In genomic region chr11:75462253-75462783, GRCm38 (mm10) we compare ENCODE assay signal across 8 mouse cellular contexts. TPM values are rescaled to one million over a fixed set of nuclear protein-coding genes. Genes with fewer than 3 reads are reported as not detected.
DNase-seq lines count a peak whose midpoint lies in the region; ATAC-seq and TF ChIP-seq lines count a peak whose summit lies in the region.

No protein-coding gene starts in this region.

- peaks cover 4% of the 10 kb centered on the region; the same call in 1 of the 2 replicates for H3K79me2 ChIP-seq in liver, adult 2 months (ENCODE audit: control insufficient read depth, insufficient read depth, low read length)

- no peak for TF ChIP-seq CTCF in liver, adult 2 months (IDR thresholded peaks at IDR 0.05; ENCODE audit: low read depth, low read length)
- no peak for TF ChIP-seq CTCF in stomach, postnatal 0 days (IDR thresholded peaks at IDR 0.05; ENCODE audit: low read depth)

- H3K4me2 ChIP-seq in hindbrain, embryonic 16.5 days (ENCODE audit: low read length), result peak overlapping the region; percentile 78
- peak overlapping the region; percentile 99 for H3K4me2 ChIP-seq in midbrain, embryonic 16.5 days (ENCODE audit: low read length)
- peak overlapping the region; percentile 95 for H3K4me2 ChIP-seq in stomach, postnatal 0 days (replicated peaks; ENCODE audit: low read depth)

- H3K9me3 ChIP-seq in hindbrain, embryonic 16.5 days (ENCODE audit: control insufficient read depth, low read length), result no peaks in the 10 kb centered on the region
- H3K9me3 ChIP-seq in midbrain, embryonic 16.5 days (replicated peaks; ENCODE audit: control insufficient read depth, low read length, poor library complexity, severe bottlenecking), result no peaks in the 10 kb centered on the region
- no peaks in the 10 kb centered on the region for H3K9me3 ChIP-seq in stomach, postnatal 0 days (ENCODE audit: control insufficient read depth, low read length)

- DNase-seq in frontal cortex, postnatal 10 days (ENCODE audit: low spot score in 2 of 2), result peak; percentile 53 to 63
- no peak for DNase-seq in frontal cortex, postnatal 36 days (ENCODE audit: low spot score in 2 of 2)
- DNase-seq in cerebellum, adult 9-11 months, result peak; percentile 84
- DNase-seq in gastrocnemius, adult 8-10 months (ENCODE audit: low spot score in 2 of 2), result peak; percentile 92 to 95
- peak; percentile 99 for DNase-seq in liver, adult 2 months (ENCODE audit: extremely low read depth, low read depth, low spot score)
- peak; percentile 91 for DNase-seq in stomach, postnatal 0 days (ENCODE audit: low spot score)

- H3K27ac ChIP-seq in hindbrain, embryonic 16.5 days (ENCODE audit: low read depth, low read length), result peak overlapping the region; percentile 59; the same call in 1 of the 2 replicates
- peak overlapping the region; percentile 97 for H3K27ac ChIP-seq in liver, adult 2 months (replicated peaks; ENCODE audit: insufficient read depth, low read depth, low read length)
- no peak overlapping the region; the same call in 1 of the 2 replicates for H3K27ac ChIP-seq in midbrain, embryonic 16.5 days (ENCODE audit: low read length)
- H3K27ac ChIP-seq in stomach, postnatal 0 days (replicated peaks), result peak overlapping the region; percentile 96

- ATAC-seq in hindbrain, embryonic 16.5 days, result no peak
- ATAC-seq in midbrain, embryonic 16.5 days, result no peak
- ATAC-seq in stomach, postnatal 0 days (ENCODE audit: low FRiP score, low TSS enrichment), result peak; percentile 61

- TF ChIP-seq EP300 in stomach, postnatal 0 days (optimal IDR thresholded peaks at IDR 0.05), result peak; percentile 20

- no peaks in the 10 kb centered on the region for H3K27me3 ChIP-seq in hindbrain, embryonic 16.5 days (replicated peaks; ENCODE audit: control insufficient read depth, insufficient read depth, low read length)
- no peaks in the 10 kb centered on the region for H3K27me3 ChIP-seq in liver, adult 2 months (ENCODE audit: control insufficient read depth, insufficient read depth, low read length)
- H3K27me3 ChIP-seq in midbrain, embryonic 16.5 days (ENCODE audit: control insufficient read depth, insufficient read depth, low read depth, low read length), result peaks cover 2% of the 10 kb centered on the region; the same call in 1 of the 2 replicates
- no peaks in the 10 kb centered on the region for H3K27me3 ChIP-seq in stomach, postnatal 0 days (ENCODE audit: control insufficient read depth, insufficient read depth, low read length)

- peak overlapping the region; percentile 86 for H3K4me3 ChIP-seq in hindbrain, embryonic 16.5 days (ENCODE audit: low read length)
- H3K4me3 ChIP-seq in liver, adult 2 months (ENCODE audit: insufficient read depth, low read depth, low read length), result peak overlapping the region; percentile 91
- peak overlapping the region; percentile 88 for H3K4me3 ChIP-seq in midbrain, embryonic 16.5 days (ENCODE audit: low read depth, low read length)
- peak overlapping the region; percentile 69 for H3K4me3 ChIP-seq in stomach, postnatal 0 days (ENCODE audit: low read depth, low read length)

- H3K9ac ChIP-seq in hindbrain, embryonic 16.5 days (ENCODE audit: low read depth, low read length), result peak overlapping the region; percentile 86
- H3K9ac ChIP-seq in liver, adult 2 months (ENCODE audit: low read depth, low read length), result peak overlapping the region; percentile 87
- peak overlapping the region; percentile 79 for H3K9ac ChIP-seq in midbrain, embryonic 16.5 days (ENCODE audit: low read depth, low read length)
- peak overlapping the region; percentile 76 for H3K9ac ChIP-seq in stomach, postnatal 0 days (ENCODE audit: low read length)

- H3K36me3 ChIP-seq in hindbrain, embryonic 16.5 days (ENCODE audit: control insufficient read depth, insufficient read depth, low read length), result peaks cover 10% of the 10 kb centered on the region
- H3K36me3 ChIP-seq in liver, adult 2 months (ENCODE audit: control insufficient read depth, insufficient read depth, low read length), result peaks cover 25% of the 10 kb centered on the region
- H3K36me3 ChIP-seq in midbrain, embryonic 16.5 days (ENCODE audit: control insufficient read depth, insufficient read depth, low read length), result peaks cover 11% of the 10 kb centered on the region
- H3K36me3 ChIP-seq in stomach, postnatal 0 days (ENCODE audit: control insufficient read depth, insufficient read depth, low read length), result no peaks in the 10 kb centered on the region

- H3K4me1 ChIP-seq in hindbrain, embryonic 16.5 days (ENCODE audit: control insufficient read depth, insufficient read depth, low read depth, low read length), result peaks cover 23% of the 10 kb centered on the region
- peaks cover 36% of the 10 kb centered on the region for H3K4me1 ChIP-seq in liver, adult 2 months (ENCODE audit: control insufficient read depth, insufficient read depth, low read length)
- H3K4me1 ChIP-seq in midbrain, embryonic 16.5 days (ENCODE audit: control insufficient read depth, insufficient read depth, low read length), result peaks cover 23% of the 10 kb centered on the region
- peaks cover 7% of the 10 kb centered on the region; the same call in 1 of the 2 replicates for H3K4me1 ChIP-seq in stomach, postnatal 0 days (replicated peaks; ENCODE audit: control insufficient read depth, insufficient read depth)

- no peak for TF ChIP-seq POLR2A in liver, adult 2 months (IDR thresholded peaks at IDR 0.05; ENCODE audit: extremely low read depth, insufficient read depth, low read length)

- WGBS in hindbrain, embryonic 16.5 days, result 4% methylated on average over 13 of the region's 16 CpGs
- WGBS in liver, adult 2 months, result 1% methylated on average over 15 of the region's 16 CpGs
- 5% methylated on average over 12 of the region's 16 CpGs for WGBS in midbrain, embryonic 16.5 days
- 6% methylated on average over 11 of the region's 16 CpGs for WGBS in stomach, postnatal 0 days

RNA-seq across cellular contexts. Expression of gene Tlcd2, which starts 0.8 kb away (rescaled TPM):
- total RNA-seq in gastrocnemius, adult 8-10 months (2022), result 1 to 10 TPM; 1.9 to 2.9 (median 2.4) TPM
- polyA plus RNA-seq in hindbrain, embryonic 16.5 days (2015; fragmentation: Nextera tagmentation; extraction: Ambion mirVana), result 2.0 and 2.9 TPM in 2 replicates
- total RNA-seq in liver, adult 2 months (2014; rRNA removed), result 121 and 238 TPM in 2 replicates
- 237 and 265 TPM in 2 replicates for polyA plus RNA-seq in liver, adult 2 months (2012; rRNA removed)
- 1.9 TPM in 2 replicates for polyA plus RNA-seq in midbrain, embryonic 16.5 days (2015; fragmentation: Nextera tagmentation; extraction: Ambion mirVana)
- polyA plus RNA-seq in stomach, postnatal 0 days (2015; fragmentation: Nextera tagmentation; extraction: Ambion mirVana), result 16.0 and 17.2 TPM in 2 replicates

RNA-seq across cellular contexts. Expression of gene Wdr81, which starts 7.8 kb away (rescaled TPM):
- total RNA-seq in gastrocnemius, adult 8-10 months (2022), result 1 to 10 TPM; 5.2 to 7.0 (median 6.2) TPM
- polyA plus RNA-seq in hindbrain, embryonic 16.5 days (2015; fragmentation: Nextera tagmentation; extraction: Ambion mirVana), result 6.1 and 8.1 TPM in 2 replicates
- 14.4 and 30.4 TPM in 2 replicates for total RNA-seq in liver, adult 2 months (2014; rRNA removed)
- polyA plus RNA-seq in liver, adult 2 months (2012; rRNA removed), result 20.3 and 21.5 TPM in 2 replicates
- 7.4 and 7.6 TPM in 2 replicates for polyA plus RNA-seq in midbrain, embryonic 16.5 days (2015; fragmentation: Nextera tagmentation; extraction: Ambion mirVana)
- polyA plus RNA-seq in stomach, postnatal 0 days (2015; fragmentation: Nextera tagmentation; extraction: Ambion mirVana), result 2.6 and 2.7 TPM in 2 replicates

RNA-seq across cellular contexts. Expression of gene Serpinf2, which starts 22.9 kb away (rescaled TPM):
- under 1 TPM in 1 of 4 experiments, not detected in 3; 0.38 TPM for total RNA-seq in gastrocnemius, adult 8-10 months (2022)
- 0.06 TPM in 1 of 2 replicates, not detected in the other for polyA plus RNA-seq in hindbrain, embryonic 16.5 days (2015; fragmentation: Nextera tagmentation; extraction: Ambion mirVana)
- total RNA-seq in liver, adult 2 months (2014; rRNA removed), result 687 and 824 TPM in 2 replicates
- 1,567 and 1,654 TPM in 2 replicates for polyA plus RNA-seq in liver, adult 2 months (2012; rRNA removed)
- polyA plus RNA-seq in midbrain, embryonic 16.5 days (2015; fragmentation: Nextera tagmentation; extraction: Ambion mirVana), result not detected in 2 replicates
- 17.8 and 19.7 TPM in 2 replicates for polyA plus RNA-seq in stomach, postnatal 0 days (2015; fragmentation: Nextera tagmentation; extraction: Ambion mirVana)

RNA-seq across cellular contexts. Expression of gene Prpf8, which starts 24.3 kb away (rescaled TPM):
- total RNA-seq in gastrocnemius, adult 8-10 months (2022), result 10 to 100 TPM; 73.7 to 90.1 (median 78.3) TPM
- polyA plus RNA-seq in hindbrain, embryonic 16.5 days (2015; fragmentation: Nextera tagmentation; extraction: Ambion mirVana), result 38.8 and 41.9 TPM in 2 replicates
- total RNA-seq in liver, adult 2 months (2014; rRNA removed), result 72.8 and 102 TPM in 2 replicates
- polyA plus RNA-seq in liver, adult 2 months (2012; rRNA removed), result 59.4 and 63.3 TPM in 2 replicates
- polyA plus RNA-seq in midbrain, embryonic 16.5 days (2015; fragmentation: Nextera tagmentation; extraction: Ambion mirVana), result 42.9 and 47.6 TPM in 2 replicates
- 15.8 and 16.0 TPM in 2 replicates for polyA plus RNA-seq in stomach, postnatal 0 days (2015; fragmentation: Nextera tagmentation; extraction: Ambion mirVana)

RNA-seq across cellular contexts. Expression of gene Serpinf1, which starts 39.8 kb away (rescaled TPM):
- 10 to 100 TPM; 21.1 to 74.1 (median 37.8) TPM for total RNA-seq in gastrocnemius, adult 8-10 months (2022)
- 45.4 and 53.2 TPM in 2 replicates for polyA plus RNA-seq in hindbrain, embryonic 16.5 days (2015; fragmentation: Nextera tagmentation; extraction: Ambion mirVana)
- 810 and 1,243 TPM in 2 replicates for total RNA-seq in liver, adult 2 months (2014; rRNA removed)
- 891 and 972 TPM in 2 replicates for polyA plus RNA-seq in liver, adult 2 months (2012; rRNA removed)
- polyA plus RNA-seq in midbrain, embryonic 16.5 days (2015; fragmentation: Nextera tagmentation; extraction: Ambion mirVana), result 28.5 and 31.8 TPM in 2 replicates
- 53.7 and 69.1 TPM in 2 replicates for polyA plus RNA-seq in stomach, postnatal 0 days (2015; fragmentation: Nextera tagmentation; extraction: Ambion mirVana)

Comparison
In these comparisons a context has a peak if more than half of its experiments do, and no peak if none do; other contexts are left out.
1. DNase-seq: peak in frontal cortex, postnatal 10 days (2 of 2), cerebellum, adult 9-11 months (single experiment), gastrocnemius, adult 8-10 months (2 of 2), liver, adult 2 months (single experiment) and stomach, postnatal 0 days (single experiment); none in frontal cortex, postnatal 36 days (0 of 2).
2. RNA of gene Tlcd2, which starts 0.8 kb away (polyA plus RNA-seq): 237 to 265 TPM in liver, adult 2 months; 16.0 to 17.2 TPM in stomach, postnatal 0 days, 2.0 to 2.9 TPM in hindbrain, embryonic 16.5 days and 1.9 TPM in midbrain, embryonic 16.5 days; every median in the first group is over 10 times any median in the second.
3. RNA of gene Serpinf2, which starts 22.9 kb away (polyA plus RNA-seq): 1,567 to 1,654 TPM in liver, adult 2 months; 17.8 to 19.7 TPM in stomach, postnatal 0 days, 0.06 TPM in hindbrain, embryonic 16.5 days and not detected in midbrain, embryonic 16.5 days; every median in the first group is over 10 times any median in the second.
4. Peak in every context shown above with its lines, with median percentiles within 50 percentile points of each other: H3K4me2 ChIP-seq, H3K4me3 ChIP-seq and H3K9ac ChIP-seq.